Mouse (Mus musculus) lung, postnatal 25 days (tissue): ENCODE data around the gene Proser2.

Source experiments
- DNase-seq: peaks from one replicate; pipeline ENCODE4 v3.0.0; 2022; ENCODE audit warnings: low spot score

Gene Proser2

DNA sequence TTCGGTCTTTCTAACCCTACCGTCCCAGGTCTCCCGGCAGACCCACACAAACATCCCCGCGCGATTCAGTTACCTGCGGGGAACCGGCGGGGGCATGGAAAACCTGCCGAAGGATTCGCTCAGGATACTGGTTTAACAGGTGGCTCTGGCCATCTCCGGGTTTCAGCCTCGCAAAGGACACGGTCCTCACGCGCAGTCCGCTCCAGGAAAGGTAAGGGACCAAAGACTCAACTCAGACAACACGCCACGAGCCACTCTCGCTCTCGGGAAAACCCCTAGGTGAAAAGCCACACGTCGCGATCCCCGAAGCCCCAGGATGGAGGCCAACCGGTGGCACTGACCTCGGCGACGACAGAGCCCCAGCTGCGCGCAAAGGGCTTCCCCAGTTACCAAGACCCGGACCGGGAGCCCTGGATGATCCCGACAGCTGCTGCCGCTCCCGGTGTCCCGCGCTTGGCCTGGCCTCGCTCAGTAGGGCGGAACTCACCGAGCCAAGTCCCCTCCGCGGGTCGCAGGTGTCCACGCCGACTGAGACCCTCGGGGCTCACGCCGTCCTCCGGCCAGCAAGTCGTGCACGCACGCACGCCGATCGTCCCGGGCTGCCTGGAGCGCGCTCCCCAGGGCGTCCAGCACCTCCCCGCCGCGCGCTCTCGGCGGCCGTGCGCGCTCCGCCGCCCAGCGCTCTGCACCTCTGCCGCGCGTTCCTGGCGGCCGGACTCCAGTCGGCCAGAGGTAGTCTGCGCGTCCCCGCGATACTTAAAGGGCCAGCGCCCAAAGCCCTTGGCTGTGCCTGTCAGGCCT, at the start of gene Proser2:
Proser2 (minus strand) TSS at position 657 of the 801 bp plus-strand sequence.
- peak; percentile 84 for DNase-seq

DNA sequence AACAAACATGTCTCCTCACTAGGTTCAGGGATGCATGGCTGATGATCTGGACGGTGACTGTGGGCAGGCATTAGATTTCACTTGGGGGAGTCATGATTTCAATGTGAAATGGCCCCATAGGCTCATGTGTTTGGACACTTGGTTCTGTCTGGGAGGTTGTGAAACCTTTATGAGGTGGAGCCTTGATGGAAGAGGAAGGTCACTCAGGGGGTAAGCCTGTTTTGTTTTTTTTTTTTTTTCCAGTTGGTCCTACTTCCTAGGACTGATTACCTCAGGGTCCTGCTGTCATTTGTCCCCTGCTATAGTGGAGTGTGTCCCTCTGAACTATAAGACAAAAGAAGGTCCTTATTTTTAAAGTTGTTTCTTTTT, 49.7 kb upstream of the Proser2 start:
- DNase-seq = no peak

DNA sequence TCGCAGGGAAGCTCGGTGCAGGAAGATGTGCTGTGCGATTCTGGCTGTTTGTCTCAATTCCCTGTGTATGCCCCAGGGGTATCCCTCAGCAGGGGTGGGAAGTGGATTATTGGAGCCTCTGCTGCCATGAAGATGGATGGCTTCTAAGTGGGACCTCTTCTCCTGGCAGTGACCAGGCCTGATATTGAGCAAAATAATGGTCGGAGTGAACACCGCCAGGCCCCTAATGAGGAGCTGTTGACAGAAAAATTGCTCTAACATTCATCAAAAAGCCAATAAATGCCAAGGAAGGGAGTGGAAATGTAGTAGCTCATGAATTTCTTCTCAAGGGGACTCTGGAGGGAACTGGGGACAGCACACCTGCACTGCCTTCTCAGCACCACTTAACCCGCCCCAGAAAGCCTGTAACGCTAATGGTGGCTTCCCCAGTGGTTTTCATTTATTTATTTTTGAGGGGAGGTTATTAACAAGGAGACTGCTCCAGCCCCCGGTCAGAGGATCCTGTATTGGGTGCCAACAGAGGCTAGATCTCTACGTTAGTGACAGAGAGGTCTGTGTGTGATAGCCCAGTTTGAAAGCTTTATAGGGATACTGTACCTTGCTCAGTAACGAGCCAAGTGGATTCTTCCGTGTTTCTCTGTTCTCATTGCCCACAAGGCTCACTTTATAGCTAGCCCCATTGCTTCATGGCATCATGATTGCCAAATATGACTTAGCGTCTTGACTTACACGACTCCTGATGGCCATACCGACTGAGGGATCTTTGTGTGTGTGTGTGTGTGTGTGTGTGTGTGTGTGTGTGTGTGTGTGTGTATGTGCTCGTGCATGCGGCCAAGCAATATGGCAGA, 49.1 kb upstream of the Proser2 start:
- DNase-seq = no peak

- no peak for DNase-seq
These were observed 43.0 kb upstream of the Proser2 start for GRCm38 (mm10) chr2:6173013-6173412.

DNA sequence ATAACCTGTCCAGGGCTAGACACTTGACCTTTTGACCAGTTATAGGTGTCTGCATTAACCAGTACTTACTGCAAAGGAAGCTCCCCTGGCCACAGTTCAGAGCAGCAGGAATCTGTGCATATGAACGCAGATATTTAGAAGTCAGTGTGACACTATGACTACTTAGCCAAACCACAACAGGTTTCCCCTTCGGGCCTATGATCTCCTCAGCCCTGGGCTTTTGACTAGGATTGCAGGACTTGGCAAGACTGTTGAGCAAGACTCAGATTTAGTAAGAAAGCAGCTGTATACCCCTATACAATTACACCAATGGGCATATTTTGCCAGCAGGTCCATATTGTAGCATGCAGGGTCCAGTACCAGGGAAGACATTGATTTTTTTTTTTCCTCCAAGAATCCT, 38.5 kb upstream of the Proser2 start:
- DNase-seq = no peak

- DNase-seq = peak; percentile 82
These were observed 38.0 kb upstream of the Proser2 start for GRCm38 (mm10) chr2:6167843-6168558.

DNA sequence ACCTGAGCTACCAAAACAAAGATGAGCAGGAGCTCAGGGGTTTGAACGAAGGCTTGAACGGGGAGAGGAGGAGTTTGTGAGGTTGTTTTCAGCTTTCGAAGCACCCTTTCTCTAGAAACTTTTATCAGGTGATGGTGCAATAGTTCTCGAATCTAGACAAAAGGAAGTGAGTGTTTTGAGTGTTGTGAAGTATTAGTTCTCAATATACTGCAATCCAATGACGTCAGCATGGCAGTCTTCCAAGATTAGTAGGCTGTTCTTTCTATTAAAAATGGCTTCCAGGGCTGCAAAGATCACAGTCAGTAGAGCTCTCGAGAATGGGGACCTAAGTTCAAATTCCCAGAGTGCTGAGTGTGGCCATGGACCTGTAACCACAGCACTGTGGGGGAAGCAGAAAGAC, 35.8 kb upstream of the Proser2 start:
- peak; percentile 67 for DNase-seq

DNA sequence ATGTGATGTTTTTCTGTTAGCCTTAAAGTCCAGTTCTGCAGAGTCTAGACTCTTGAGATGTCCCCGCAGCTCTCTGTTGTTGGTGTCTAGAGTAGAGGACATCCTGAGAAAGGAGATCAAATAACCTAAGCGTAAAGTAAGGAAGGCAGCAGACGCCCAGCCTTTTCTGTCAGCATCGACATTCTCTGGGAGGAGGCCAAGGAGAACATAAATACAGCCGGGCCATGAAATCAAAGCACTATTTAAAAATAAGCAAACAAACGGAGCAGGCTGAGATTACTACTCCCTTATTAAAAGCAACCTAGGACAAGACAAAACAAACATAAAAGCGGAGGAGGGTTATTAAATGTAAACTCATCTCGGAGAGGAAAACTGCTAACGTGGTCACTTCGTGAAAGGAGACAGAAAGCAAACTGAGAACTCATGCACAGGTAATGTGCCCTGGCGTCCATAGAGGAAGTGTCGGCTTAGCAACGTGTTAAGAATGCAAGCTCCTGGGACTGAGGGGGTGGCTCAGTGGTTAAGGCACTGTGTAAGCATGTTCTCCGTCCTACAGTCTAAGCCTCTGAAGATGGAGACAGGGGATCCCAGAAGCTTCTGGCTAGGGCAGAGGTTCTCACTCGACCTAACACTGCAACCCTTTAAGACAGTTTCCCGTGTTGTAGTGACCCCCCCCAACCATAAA, 34.7 kb upstream of the Proser2 start:
- DNase-seq = no peak

GRCm38 (mm10) chr2:6162366-6163040, 32.5 kb upstream of the Proser2 start:
- peak; percentile 77 for DNase-seq

DNA sequence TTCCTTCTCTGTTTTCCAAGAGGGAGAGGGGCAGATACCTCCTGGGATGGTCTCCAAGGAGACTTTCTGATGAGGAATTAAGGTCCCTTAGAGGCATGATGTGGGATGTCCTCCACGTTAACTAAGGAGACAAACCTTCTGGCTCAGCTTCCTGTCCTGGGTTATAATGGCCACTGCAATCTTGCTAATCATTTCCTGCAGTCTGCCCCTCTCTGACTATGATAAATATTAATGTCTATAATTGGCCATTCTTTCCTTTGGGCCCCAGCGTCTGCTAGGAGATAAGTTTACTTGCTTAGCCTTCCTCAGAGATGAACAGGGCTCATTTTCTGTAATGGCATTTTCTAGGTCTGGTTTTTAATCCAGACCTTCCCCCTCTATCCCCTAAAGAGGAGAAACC, 29.7 kb upstream of the Proser2 start:
- no peak for DNase-seq

DNA sequence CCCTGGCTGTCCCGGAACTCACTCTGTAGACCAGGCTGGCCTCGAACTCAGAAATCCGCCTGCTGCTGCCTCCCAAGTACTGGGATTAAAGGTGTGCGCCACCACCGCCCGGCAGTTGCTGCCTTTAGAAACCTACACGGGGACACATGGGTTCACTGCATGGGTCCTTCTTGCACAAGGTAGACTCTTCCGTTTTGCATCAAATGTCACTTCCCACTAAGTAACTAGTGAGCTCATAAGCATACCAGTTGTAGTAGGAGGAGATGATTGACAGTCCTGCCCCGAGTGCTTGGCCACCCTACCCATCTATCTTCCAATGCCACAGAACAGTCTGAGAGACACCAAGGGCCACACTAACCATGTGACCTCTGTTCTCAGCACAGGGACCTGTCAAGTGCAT, 29.2 kb upstream of the Proser2 start:
- DNase-seq = no peak

GRCm38 (mm10) chr2:6157635-6158034, 27.6 kb upstream of the Proser2 start:
- no peak for DNase-seq

- no peak for DNase-seq
These were observed 27.2 kb upstream of the Proser2 start for GRCm38 (mm10) chr2:6157208-6157607.

DNA sequence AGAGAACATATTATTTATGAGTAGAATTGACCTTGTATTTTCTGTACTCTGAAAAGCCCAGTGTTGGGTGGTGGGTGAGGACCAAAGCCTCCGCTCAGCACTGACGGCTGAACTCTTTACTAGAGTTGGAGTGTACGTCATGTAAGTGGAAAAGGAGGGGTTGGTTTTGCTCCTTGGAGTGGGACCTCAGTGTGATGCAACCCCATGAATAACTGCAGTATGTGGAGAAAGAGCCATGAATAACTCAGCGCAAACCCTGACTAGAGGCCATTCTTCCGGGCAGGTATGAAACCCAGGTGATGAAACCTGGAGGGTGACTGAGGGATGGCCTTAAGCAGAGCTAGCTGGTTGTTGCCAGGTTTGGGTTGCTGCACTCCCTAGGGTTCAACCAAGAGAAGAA, 19.8 kb upstream of the Proser2 start:
- DNase-seq = peak; percentile 35

DNA sequence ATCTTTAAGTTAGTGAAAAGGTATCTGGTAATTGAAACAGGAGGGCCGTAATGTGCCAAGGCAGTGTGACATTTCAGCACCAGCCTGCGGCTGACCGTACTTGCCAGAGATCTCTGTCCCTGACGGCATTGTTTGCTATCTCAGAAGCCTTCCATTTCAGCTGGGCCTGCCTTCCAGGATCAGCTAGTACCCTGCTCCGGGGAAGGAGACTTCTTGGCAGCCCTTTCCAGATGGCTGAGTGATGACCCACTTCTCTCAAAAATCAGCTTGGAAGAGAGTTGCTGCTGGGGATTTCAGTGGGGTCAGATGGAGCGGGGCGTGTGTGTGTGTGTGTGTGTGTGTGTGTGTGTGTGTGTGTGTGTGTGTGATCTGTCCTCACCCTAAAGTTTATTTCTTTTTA, 16.9 kb upstream of the Proser2 start:
- DNase-seq = no peak

DNA sequence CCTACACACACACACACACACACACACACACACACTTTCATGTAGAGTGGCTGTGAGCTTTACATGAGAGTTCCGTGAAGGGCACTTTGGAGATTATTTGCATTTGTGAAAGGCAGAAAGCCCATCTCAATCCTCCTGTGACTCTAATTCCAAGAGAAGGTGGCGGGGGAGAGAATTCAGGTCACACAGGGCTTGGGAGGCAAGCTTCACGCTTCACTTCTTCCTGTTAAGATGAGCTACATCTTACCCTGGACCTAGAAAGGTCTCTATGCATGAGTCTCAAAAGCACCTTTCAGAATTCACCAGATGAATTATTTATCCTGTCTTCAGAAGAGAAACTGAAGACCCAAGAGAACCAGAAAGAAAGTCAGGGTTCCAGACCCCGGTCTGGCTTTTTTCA, 16.2 kb upstream of the Proser2 start:
- DNase-seq = no peak

DNA sequence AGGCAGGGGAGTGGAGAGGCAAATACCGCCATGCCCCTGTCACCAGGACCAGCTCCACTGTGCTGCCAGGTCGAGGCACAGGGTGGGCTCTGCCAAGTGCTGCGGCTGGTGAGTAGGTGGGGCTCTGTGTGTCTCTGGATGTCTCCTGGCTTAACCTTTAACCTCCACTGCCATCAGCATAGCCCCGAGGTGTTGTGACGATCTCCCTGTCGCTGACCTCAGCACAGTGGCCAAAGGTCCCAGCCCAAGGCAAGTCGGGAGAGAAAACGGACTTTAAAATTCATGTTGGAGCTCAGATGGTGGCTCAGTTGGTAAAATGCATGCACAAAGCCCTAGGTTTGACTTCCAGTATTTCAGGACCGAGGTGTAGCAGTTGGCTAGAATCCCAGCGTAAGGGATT, 15.6 kb upstream of the Proser2 start:
- no peak for DNase-seq

GRCm38 (mm10) chr2:6142915-6143654, 13.1 kb upstream of the Proser2 start:
- peak; percentile 34 for DNase-seq

- DNase-seq = no peak
These were observed 10.7 kb upstream of the Proser2 start for GRCm38 (mm10) chr2:6140572-6141161.

GRCm38 (mm10) chr2:6133871-6134270, 3.9 kb upstream of the Proser2 start:
- DNase-seq = no peak
